Mouse (Mus musculus) thymus, adult 2 months (tissue): ENCODE data around the gene Polr3b.

Experiments used
- CTCF ChIP-seq: fragments of 200-500 bp; IDR thresholded peaks from 2 replicates; pipeline ENCODE4 v1.5.1; 2012; ENCODE audit warnings: mild to moderate bottlenecking, control low read depth, low read length, moderate library complexity, borderline replicate concordance; ENCODE audit not compliant: control insufficient read depth, poor library complexity, insufficient read depth; ENCODE audit errors: extremely low read depth
- POLR2A ChIP-seq: fragments of 200-500 bp; IDR thresholded peaks from 2 replicates; pipeline ENCODE4 v1.6.1; 2012; ENCODE audit warnings: mild to moderate bottlenecking, low read length, control low read depth, moderate library complexity; ENCODE audit not compliant: control insufficient read depth, poor library complexity, insufficient read depth; ENCODE audit errors: extremely low read depth

GRCm38 (mm10) chr10:84730956-84731355 is 108.9 kb downstream of the Polr3b start:
- TF ChIP-seq POLR2A (no peak), CTCF (no peak)
